In the genomic region with DNA sequence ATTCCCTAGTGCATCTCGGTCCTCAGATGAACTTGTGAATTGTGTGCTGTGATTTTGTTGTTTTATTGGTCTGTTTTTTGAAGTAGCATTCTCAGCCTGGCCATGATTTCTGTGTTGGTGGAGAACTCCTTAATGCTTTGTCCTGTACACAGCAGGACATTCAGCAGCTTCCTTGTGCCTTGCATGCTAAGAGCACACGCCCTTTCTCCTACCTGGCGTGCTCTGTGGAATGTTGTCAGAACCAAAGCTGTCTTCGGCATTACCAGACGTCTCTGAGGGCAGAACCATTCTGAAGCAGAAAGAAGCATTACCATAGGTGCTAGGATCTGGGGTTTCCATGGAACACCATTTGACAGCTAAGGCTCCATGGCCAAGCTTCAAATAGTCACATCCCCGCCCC, we compare ENCODE assay signal across 16 mouse cellular contexts.
"Had no signal": no experiment of that assay in that cellular context is flagged by ENCODE, and none has a peak within 500 bp of the region (broad histone marks: within the 10 kb centered on the region; RNA-seq: fewer than 3 reads in every experiment).

No protein-coding gene starts in this region.

- ATAC-seq: liver, embryonic 12.5 days; liver, postnatal 0 days; lung, postnatal 0 days; midbrain, embryonic 13.5 days; midbrain, embryonic 15.5 days; midbrain, embryonic 16.5 days had no signal

- DNase-seq: left cerebral cortex, postnatal 4 days; liver, embryonic 13.5 days; liver, postnatal 0 days; lung, adult 18-20 months; lung, adult 2 months; lung, embryonic 14.5 days; lung, postnatal 10 days; lung, postnatal 14 days; lung, postnatal 36 days; lung, postnatal 4 days; midbrain, embryonic 14.5 days had no signal
